Mouse (Mus musculus): Measurements from ENCODE around the gene Dgki. TPM values are rescaled to one million over a fixed set of nuclear protein-coding genes. Genes with fewer than 3 reads are reported as not detected.

Dgki gene
- polyA plus RNA-seq, 1 experiment from 2014 or later, result 0.18 TPM

DNA sequence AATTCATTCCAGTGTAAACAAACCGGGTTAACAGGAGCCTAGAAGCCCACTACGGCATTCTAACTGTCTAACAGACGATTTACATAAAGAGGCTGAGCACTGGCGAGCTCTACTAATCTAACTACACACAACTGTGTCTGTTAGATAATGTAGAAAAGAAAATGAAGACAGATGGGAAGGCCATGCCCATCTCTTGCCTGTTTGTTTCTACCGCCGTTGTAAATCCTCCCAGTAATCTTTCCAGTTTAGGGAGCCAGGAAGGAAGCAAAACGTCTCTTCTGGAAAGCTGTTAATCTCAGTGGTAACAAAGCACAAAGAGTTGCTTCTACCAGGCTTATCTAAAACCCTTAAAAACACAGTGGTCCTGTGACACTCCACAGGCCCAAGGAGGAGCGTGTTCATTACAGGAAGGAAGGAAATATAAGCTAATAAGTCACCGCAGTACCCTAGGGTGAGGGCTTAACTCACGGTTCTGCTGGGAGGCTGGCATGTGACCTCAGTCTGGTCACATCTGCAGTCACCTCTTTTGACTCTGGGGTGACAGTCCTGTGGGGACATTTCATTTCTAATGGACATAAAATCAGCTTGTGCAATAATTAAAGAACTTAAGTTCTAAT lies 235.7 kb downstream of the Dgki start:
- 9% methylated on average over 10 of the region's 10 CpGs for WGBS
- H3K9ac ChIP-seq (ENCODE audit: low read depth, low read length), result no peak overlapping the region
- H3K27ac ChIP-seq (ENCODE audit: low read depth, low read length), result peak overlapping the region; percentile 47

DNA sequence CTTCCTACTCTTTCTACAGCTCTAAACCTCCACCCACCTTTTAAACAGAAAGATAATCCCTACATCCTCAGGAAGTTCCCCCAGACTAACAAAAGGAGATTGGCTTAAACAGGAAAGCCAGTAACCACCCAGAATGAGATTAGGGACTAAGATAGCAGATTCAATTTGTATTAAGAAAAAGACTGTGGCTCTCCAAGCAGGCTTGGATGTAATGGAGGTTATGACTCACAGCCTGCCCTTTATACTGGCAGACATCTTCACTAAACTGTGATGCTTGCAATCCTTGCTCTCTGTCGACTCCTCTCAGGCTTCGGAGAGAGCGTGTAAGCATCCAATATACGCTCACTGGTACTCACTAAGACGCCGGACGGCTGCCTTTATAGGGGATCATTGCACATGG lies 236.7 kb downstream of the Dgki start:
- DNase-seq (ENCODE audit: low spot score) (no peak), ATAC-seq (replicated peaks; ENCODE audit: low FRiP score) (no peak)
- 76% methylated on average over 7 of the region's 7 CpGs for WGBS

More for the DNA sequence above, 235.7 kb downstream of the Dgki start:
- no peaks in the 10 kb centered on the region for H3K36me3 ChIP-seq (ENCODE audit: control insufficient read depth, insufficient read depth, low read length)
- peaks cover 13% of the 10 kb centered on the region for H3K4me1 ChIP-seq (replicated peaks; ENCODE audit: control insufficient read depth, insufficient read depth, low read length)
- H3K9me3 ChIP-seq (ENCODE audit: control insufficient read depth, low read length), result no peaks in the 10 kb centered on the region
- H3K4me3 ChIP-seq (ENCODE audit: low read depth, low read length), result no peak overlapping the region
- H3K4me2 ChIP-seq, result peak overlapping the region; percentile 33; the same call in 1 of the 2 replicates
- no peaks in the 10 kb centered on the region for H3K27me3 ChIP-seq (replicated peaks; ENCODE audit: control insufficient read depth, insufficient read depth, low read length)
- ATAC-seq (replicated peaks; ENCODE audit: low FRiP score) (peak; percentile 82), DNase-seq (ENCODE audit: low spot score) (no peak)

GRCm38 (mm10) chr6:37060114-37060513 lies 239.9 kb downstream of the Dgki start:
- H3K9ac ChIP-seq (ENCODE audit: low read depth, low read length), result no peak overlapping the region
- no peak overlapping the region for H3K4me2 ChIP-seq
- H3K4me3 ChIP-seq (ENCODE audit: low read depth, low read length), result no peak overlapping the region
- H3K36me3 ChIP-seq (ENCODE audit: control insufficient read depth, insufficient read depth, low read length), result no peaks in the 10 kb centered on the region
- H3K4me1 ChIP-seq (replicated peaks; ENCODE audit: control insufficient read depth, insufficient read depth, low read length), result peaks cover 13% of the 10 kb centered on the region
- H3K9me3 ChIP-seq (ENCODE audit: control insufficient read depth, low read length), result no peaks in the 10 kb centered on the region
- ATAC-seq (replicated peaks; ENCODE audit: low FRiP score), result no peak
- no peak overlapping the region for H3K27ac ChIP-seq (ENCODE audit: low read depth, low read length)
- no peak for DNase-seq (ENCODE audit: low spot score)
- 90% methylated on average over 3 of the region's 3 CpGs for WGBS
- no peaks in the 10 kb centered on the region for H3K27me3 ChIP-seq (replicated peaks; ENCODE audit: control insufficient read depth, insufficient read depth, low read length)

More for the DNA sequence above, 236.7 kb downstream of the Dgki start:
- Histone ChIP-seq H3K27ac (ENCODE audit: low read depth, low read length) (peak overlapping the region; percentile 47), H3K27me3 (replicated peaks; ENCODE audit: control insufficient read depth, insufficient read depth, low read length) (no peaks in the 10 kb centered on the region), H3K9ac (ENCODE audit: low read depth, low read length) (no peak overlapping the region), H3K9me3 (ENCODE audit: control insufficient read depth, low read length) (no peaks in the 10 kb centered on the region), H3K4me1 (replicated peaks; ENCODE audit: control insufficient read depth, insufficient read depth, low read length) (peaks cover 13% of the 10 kb centered on the region), H3K36me3 (ENCODE audit: control insufficient read depth, insufficient read depth, low read length) (no peaks in the 10 kb centered on the region), H3K4me2 (no peak overlapping the region), H3K4me3 (ENCODE audit: low read depth, low read length) (no peak overlapping the region)

DNA sequence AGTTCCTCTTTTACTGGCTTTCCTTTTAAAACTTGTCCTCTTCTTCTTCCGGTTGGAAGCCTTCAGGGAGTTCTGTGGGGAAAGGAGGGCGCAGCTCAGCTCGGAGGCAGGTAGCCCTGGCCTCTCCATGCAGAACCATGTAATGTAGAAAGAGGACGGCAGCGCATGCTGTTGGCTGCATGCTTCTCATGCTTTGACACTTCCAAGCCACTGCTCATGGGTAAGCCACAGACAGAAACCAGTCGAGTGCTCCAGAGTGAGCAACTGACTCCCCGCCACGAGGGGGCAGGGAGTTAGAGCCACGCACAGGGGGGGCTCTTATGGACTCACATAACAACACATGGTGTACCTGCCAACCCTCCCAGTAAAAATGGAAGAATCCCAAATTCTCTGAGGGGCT lies 242.0 kb downstream of the Dgki start:
- no peaks in the 10 kb centered on the region for H3K36me3 ChIP-seq (ENCODE audit: control insufficient read depth, insufficient read depth, low read length)
- no peak overlapping the region for H3K9ac ChIP-seq (ENCODE audit: low read depth, low read length)
- no peaks in the 10 kb centered on the region for H3K9me3 ChIP-seq (ENCODE audit: control insufficient read depth, low read length)
- no peak for DNase-seq (ENCODE audit: low spot score)
- WGBS, result 87% methylated on average over 9 of the region's 9 CpGs
- no peak overlapping the region for H3K27ac ChIP-seq (ENCODE audit: low read depth, low read length)
- no peak overlapping the region for H3K4me2 ChIP-seq
- no peaks in the 10 kb centered on the region for H3K27me3 ChIP-seq (replicated peaks; ENCODE audit: control insufficient read depth, insufficient read depth, low read length)
- H3K4me1 ChIP-seq (replicated peaks; ENCODE audit: control insufficient read depth, insufficient read depth, low read length), result no peaks in the 10 kb centered on the region
- no peak overlapping the region for H3K4me3 ChIP-seq (ENCODE audit: low read depth, low read length)
- ATAC-seq (replicated peaks; ENCODE audit: low FRiP score), result no peak

GRCm38 (mm10) chr6:37057536-37057935 lies 242.4 kb downstream of the Dgki start:
- Histone ChIP-seq H3K36me3 (ENCODE audit: control insufficient read depth, insufficient read depth, low read length) (no peaks in the 10 kb centered on the region), H3K9ac (ENCODE audit: low read depth, low read length) (no peak overlapping the region), H3K4me1 (replicated peaks; ENCODE audit: control insufficient read depth, insufficient read depth, low read length) (no peaks in the 10 kb centered on the region), H3K9me3 (ENCODE audit: control insufficient read depth, low read length) (no peaks in the 10 kb centered on the region), H3K4me3 (ENCODE audit: low read depth, low read length) (no peak overlapping the region), H3K4me2 (no peak overlapping the region), H3K27me3 (replicated peaks; ENCODE audit: control insufficient read depth, insufficient read depth, low read length) (no peaks in the 10 kb centered on the region), H3K27ac (ENCODE audit: low read depth, low read length) (no peak overlapping the region)
- WGBS, result 83% methylated on average over 7 of the region's 7 CpGs
- ATAC-seq (replicated peaks; ENCODE audit: low FRiP score) (no peak), DNase-seq (ENCODE audit: low spot score) (no peak)

- no peak overlapping the region for H3K4me2 ChIP-seq
- H3K36me3 ChIP-seq (ENCODE audit: control insufficient read depth, insufficient read depth, low read length), result no peaks in the 10 kb centered on the region
- no peak overlapping the region for H3K4me3 ChIP-seq (ENCODE audit: low read depth, low read length)
- no peak overlapping the region for H3K27ac ChIP-seq (ENCODE audit: low read depth, low read length)
- H3K27me3 ChIP-seq (replicated peaks; ENCODE audit: control insufficient read depth, insufficient read depth, low read length), result no peaks in the 10 kb centered on the region
- ATAC-seq (replicated peaks; ENCODE audit: low FRiP score) (no peak), DNase-seq (ENCODE audit: low spot score) (no peak)
- H3K9me3 ChIP-seq (ENCODE audit: control insufficient read depth, low read length), result no peaks in the 10 kb centered on the region
- H3K4me1 ChIP-seq (replicated peaks; ENCODE audit: control insufficient read depth, insufficient read depth, low read length), result no peaks in the 10 kb centered on the region
- no peak overlapping the region for H3K9ac ChIP-seq (ENCODE audit: low read depth, low read length)
- 72% methylated on average over 3 of the region's 3 CpGs for WGBS
These were observed 244.3 kb downstream of the Dgki start for GRCm38 (mm10) chr6:37055634-37056033.

- H3K27me3 ChIP-seq (replicated peaks; ENCODE audit: control insufficient read depth, insufficient read depth, low read length), result no peaks in the 10 kb centered on the region
- ATAC-seq (replicated peaks; ENCODE audit: low FRiP score) (no peak), DNase-seq (ENCODE audit: low spot score) (no peak)
- 64% methylated on average over 5 of the region's 5 CpGs for WGBS
- H3K9ac ChIP-seq (ENCODE audit: low read depth, low read length), result no peak overlapping the region
- H3K9me3 ChIP-seq (ENCODE audit: control insufficient read depth, low read length), result no peaks in the 10 kb centered on the region
- no peaks in the 10 kb centered on the region for H3K4me1 ChIP-seq (replicated peaks; ENCODE audit: control insufficient read depth, insufficient read depth, low read length)
- no peak overlapping the region for H3K4me3 ChIP-seq (ENCODE audit: low read depth, low read length)
- no peak overlapping the region for H3K27ac ChIP-seq (ENCODE audit: low read depth, low read length)
- H3K36me3 ChIP-seq (ENCODE audit: control insufficient read depth, insufficient read depth, low read length), result no peaks in the 10 kb centered on the region
- H3K4me2 ChIP-seq, result no peak overlapping the region
These were observed 244.9 kb downstream of the Dgki start for GRCm38 (mm10) chr6:37055128-37055527.

DNA sequence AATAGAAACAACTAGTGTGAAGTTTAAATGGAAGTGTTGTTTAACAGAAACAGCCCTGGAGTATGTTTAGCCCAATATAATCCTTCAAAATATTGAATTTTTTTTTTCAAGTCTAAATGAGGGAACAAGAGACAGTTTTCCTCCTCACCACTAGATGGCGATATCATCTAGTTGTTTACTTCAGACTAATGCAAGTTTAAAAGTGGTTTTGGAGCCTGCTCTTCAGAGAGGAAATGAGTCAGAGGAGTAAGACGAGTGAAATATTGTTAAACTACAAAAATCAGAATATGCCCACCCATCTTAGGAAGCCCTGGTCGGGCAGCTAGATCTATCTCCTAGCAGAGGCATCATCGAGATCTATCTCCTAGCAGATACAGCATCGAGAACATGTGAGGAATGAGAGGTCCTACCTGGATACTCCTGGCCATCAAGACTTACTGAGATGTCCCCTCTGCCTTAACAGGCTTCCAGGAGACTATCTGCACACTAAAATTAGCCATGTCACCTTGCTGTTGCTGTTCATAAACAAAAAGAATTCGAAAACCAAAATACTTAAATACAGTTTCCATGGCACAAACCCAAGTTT lies 245.5 kb downstream of the Dgki start:
- ATAC-seq (replicated peaks; ENCODE audit: low FRiP score), result no peak
- no peak overlapping the region for H3K9ac ChIP-seq (ENCODE audit: low read depth, low read length)
- no peak overlapping the region for H3K4me3 ChIP-seq (ENCODE audit: low read depth, low read length)
- no peaks in the 10 kb centered on the region for H3K36me3 ChIP-seq (ENCODE audit: control insufficient read depth, insufficient read depth, low read length)
- DNase-seq (ENCODE audit: low spot score), result no peak
- H3K27ac ChIP-seq (ENCODE audit: low read depth, low read length), result no peak overlapping the region
- H3K4me2 ChIP-seq, result no peak overlapping the region
- H3K9me3 ChIP-seq (ENCODE audit: control insufficient read depth, low read length), result no peaks in the 10 kb centered on the region
- H3K27me3 ChIP-seq (replicated peaks; ENCODE audit: control insufficient read depth, insufficient read depth, low read length), result no peaks in the 10 kb centered on the region
- H3K4me1 ChIP-seq (replicated peaks; ENCODE audit: control insufficient read depth, insufficient read depth, low read length), result no peaks in the 10 kb centered on the region
- WGBS, result 41% methylated on average over 6 of the region's 6 CpGs

DNA sequence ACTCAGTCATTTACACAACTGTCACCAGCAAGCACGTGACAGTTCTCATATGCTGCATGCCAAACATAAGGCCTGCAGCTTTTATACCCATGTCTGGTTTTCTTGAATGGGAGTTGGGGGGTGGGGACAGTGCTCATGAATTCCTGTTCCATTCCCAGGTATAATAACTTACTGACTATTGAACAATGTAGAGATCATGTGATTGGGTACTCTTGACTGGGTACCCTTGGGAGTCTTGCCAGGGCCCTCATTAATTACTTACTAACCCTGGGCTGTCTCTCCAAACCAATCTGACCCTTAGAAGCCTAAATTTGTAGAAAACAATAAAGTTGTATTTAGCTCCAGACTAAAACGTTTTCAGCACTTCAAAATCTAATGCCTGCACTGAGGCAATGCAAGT lies 246.6 kb downstream of the Dgki start:
- no peak for ATAC-seq (replicated peaks; ENCODE audit: low FRiP score)
- no peak for DNase-seq (ENCODE audit: low spot score)
- Histone ChIP-seq H3K4me1 (replicated peaks; ENCODE audit: control insufficient read depth, insufficient read depth, low read length) (no peaks in the 10 kb centered on the region), H3K27ac (ENCODE audit: low read depth, low read length) (no peak overlapping the region), H3K4me3 (ENCODE audit: low read depth, low read length) (no peak overlapping the region), H3K9me3 (ENCODE audit: control insufficient read depth, low read length) (no peaks in the 10 kb centered on the region), H3K27me3 (replicated peaks; ENCODE audit: control insufficient read depth, insufficient read depth, low read length) (no peaks in the 10 kb centered on the region), H3K36me3 (ENCODE audit: control insufficient read depth, insufficient read depth, low read length) (no peaks in the 10 kb centered on the region), H3K4me2 (no peak overlapping the region), H3K9ac (ENCODE audit: low read depth, low read length) (no peak overlapping the region)
- WGBS, result 54% methylated on average over 2 of the region's 2 CpGs
